Mouse (Mus musculus): Measurements from ENCODE around the gene Timm22. TPM values are rescaled to one million over a fixed set of nuclear protein-coding genes. Genes with fewer than 3 reads are reported as not detected.

Timm22 gene
- 105 TPM for polyA plus RNA-seq (2012; fragmentation: generic; extraction: Trizol)
- long read RNA-seq, experiment 1, transcript Timm22-201 (4 exons, 2,817 nt), result major isoform, 52 of 61 reads
- long read RNA-seq, experiment 1, partial matches to known transcripts, result 5 of 61 reads
- long read RNA-seq, experiment 1, other reads (novel, unspliced or antisense), result 3 of 61 reads
- long read RNA-seq, experiment 2, transcript Timm22-201 (4 exons, 2,817 nt), result major isoform, 43 of 50 reads
- long read RNA-seq, experiment 2, partial matches to known transcripts, result 0 of 50 reads
- long read RNA-seq, experiment 2, other reads (novel, unspliced or antisense), result 2 of 50 reads

DNA sequence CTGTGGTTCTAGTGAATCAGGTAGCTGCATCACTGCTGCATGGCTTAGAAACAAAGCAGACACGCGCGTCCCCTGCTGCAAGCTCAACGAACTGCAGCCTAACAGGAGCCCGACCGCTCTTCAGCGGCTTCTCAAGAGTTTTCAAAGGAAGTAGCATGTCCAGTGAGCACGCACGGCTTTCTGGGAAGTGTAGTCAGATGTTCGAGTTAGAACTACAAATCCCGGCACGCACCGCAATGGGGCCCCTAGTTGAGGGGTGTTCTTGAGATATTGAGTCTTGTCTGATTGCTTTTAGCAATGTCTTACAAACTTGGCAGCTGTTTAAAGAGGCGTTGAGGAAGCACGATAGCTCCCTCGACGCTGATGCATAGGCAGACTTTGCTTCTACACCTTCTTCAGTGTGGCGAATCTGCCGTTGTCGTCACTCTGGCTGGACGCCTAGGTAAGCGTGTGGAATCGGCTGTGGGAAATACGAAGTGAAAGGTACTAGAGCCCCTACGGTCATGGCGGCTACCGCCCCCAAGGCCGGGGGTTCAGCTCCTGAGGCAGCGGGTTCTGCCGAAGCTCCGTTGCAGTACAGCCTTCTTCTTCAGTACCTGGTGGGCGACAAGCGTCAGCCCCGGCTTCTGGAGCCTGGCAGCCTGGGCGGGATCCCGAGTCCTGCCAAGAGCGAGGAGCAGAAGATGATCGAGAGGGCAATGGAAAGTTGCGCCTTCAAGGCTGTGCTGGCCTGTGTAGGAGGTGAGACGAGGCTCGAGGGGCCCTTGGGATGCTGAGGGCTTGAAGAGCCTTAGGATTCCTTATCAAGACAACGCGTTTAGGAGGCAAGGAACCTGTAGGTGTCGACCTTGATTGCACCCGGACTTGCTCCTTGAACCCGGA is at the start of gene Timm22:
Gene Timm22 (plus strand): TSS at position 251 of the 882 bp plus-strand sequence.
- Histone ChIP-seq H3K4me3 (ENCODE audit: insufficient read depth, poor library complexity, severe bottlenecking) (peak within 1 kb of the TSS; percentile 83), H3K27me3 (ENCODE audit: control insufficient read depth, insufficient read depth, insufficient read length) (no peaks in the 10 kb centered on the region), H3ac (ENCODE audit: control insufficient read depth, insufficient read length, low read depth) (peak within 1 kb of the TSS; percentile 91), H3K79me2 (ENCODE audit: control insufficient read depth, insufficient read depth) (peaks cover 35% of the 10 kb centered on the region), H3K79me3 (ENCODE audit: low read depth) (peaks cover 16% of the 10 kb centered on the region), H3K36me3 (ENCODE audit: control insufficient read depth, insufficient read depth) (peaks cover 15% of the 10 kb centered on the region)
- peak; percentile 85 for TF ChIP-seq CTCF (IDR thresholded peaks at IDR 0.05; ENCODE audit: control insufficient read depth, insufficient read depth, insufficient read length)
- TF ChIP-seq FOSL1 (IDR thresholded peaks at IDR 0.05; ENCODE audit: insufficient read depth, low read length, poor library complexity, severe bottlenecking), result no peak
- peak; percentile 13 for TF ChIP-seq CEBPB (IDR thresholded peaks at IDR 0.05; ENCODE audit: low read depth)
- no peak for TF ChIP-seq USF1 (IDR thresholded peaks at IDR 0.05; ENCODE audit: low read depth)
- no peak for TF ChIP-seq MYOD1 (IDR thresholded peaks at IDR 0.05; ENCODE audit: control insufficient read depth, insufficient read length, low read depth)
- peak; percentile 88 for TF ChIP-seq MAX (IDR thresholded peaks at IDR 0.05)
- no peak for TF ChIP-seq MYOG (IDR thresholded peaks at IDR 0.05; ENCODE audit: control insufficient read depth, extremely low read depth, insufficient read length)

DNA sequence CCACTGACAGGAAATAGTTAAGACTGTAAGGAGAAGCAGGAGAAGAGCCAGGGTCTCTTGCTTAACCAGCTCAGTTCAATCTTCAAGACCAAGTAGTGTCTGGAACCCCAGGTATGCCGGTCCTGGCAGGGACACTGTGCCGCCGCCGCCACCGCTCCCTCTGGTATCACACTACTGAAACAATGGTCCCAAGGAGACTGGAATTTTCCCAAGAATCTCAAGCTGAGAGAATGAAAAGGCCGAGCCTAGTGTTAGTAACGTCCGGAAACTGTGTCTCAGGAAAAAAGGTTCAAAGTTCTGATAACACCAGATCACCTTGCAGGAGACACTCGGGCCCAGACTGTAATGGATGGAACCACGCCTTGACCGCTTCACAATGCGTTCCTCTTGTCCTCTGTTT is 49.3 kb upstream of the Timm22 start:
- Histone ChIP-seq H3K4me3 (ENCODE audit: insufficient read depth, poor library complexity, severe bottlenecking) (no peak overlapping the region), H3K36me3 (ENCODE audit: control insufficient read depth, insufficient read depth) (peaks cover 4% of the 10 kb centered on the region)

DNA sequence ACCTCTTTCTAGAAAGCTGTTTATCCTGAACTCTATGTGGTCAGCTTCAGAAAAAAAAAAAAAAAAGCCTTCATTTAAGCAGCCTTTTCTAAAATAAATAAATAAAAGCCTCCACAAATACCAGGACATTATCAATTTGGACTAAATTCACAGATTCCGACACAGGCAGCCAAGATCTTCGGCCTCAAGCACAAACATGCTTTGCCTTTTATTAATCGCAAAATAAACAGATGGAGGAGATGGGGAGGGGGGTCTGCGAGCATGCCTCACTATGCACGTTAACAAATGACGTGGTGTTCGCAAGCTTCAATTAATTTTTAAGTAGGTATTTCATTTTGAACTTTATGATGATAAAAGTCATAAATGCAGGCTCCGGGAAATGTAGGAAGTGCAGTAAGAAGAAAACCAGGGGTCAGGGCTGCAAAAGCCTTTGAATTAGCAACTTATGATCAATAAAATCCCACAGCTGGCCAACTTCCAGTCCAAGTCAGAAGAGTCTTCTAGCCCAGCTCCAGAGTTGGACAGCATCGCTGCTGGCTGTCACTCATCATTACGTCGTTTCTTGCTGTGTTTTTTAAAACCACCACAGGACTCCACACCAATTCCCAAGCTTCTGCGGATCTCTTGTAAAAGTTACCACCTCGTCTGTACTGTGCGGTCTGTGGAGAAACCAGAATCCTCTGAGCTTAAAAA is 48.0 kb upstream of the Timm22 start:
- H3K79me3 ChIP-seq (ENCODE audit: low read depth), result peaks cover 18% of the 10 kb centered on the region
- H3ac ChIP-seq (ENCODE audit: control insufficient read depth, insufficient read length, low read depth), result no peak overlapping the region
- H3K4me3 ChIP-seq (ENCODE audit: insufficient read depth, poor library complexity, severe bottlenecking), result no peak overlapping the region
- TF ChIP-seq MAX (IDR thresholded peaks at IDR 0.05) (no peak), FOSL1 (IDR thresholded peaks at IDR 0.05; ENCODE audit: insufficient read depth, low read length, poor library complexity, severe bottlenecking) (no peak), MYOD1 (IDR thresholded peaks at IDR 0.05; ENCODE audit: control insufficient read depth, insufficient read length, low read depth) (no peak), MYOG (IDR thresholded peaks at IDR 0.05; ENCODE audit: control insufficient read depth, extremely low read depth, insufficient read length) (no peak), USF1 (IDR thresholded peaks at IDR 0.05; ENCODE audit: low read depth) (no peak), CEBPB (IDR thresholded peaks at IDR 0.05; ENCODE audit: low read depth) (no peak), CTCF (IDR thresholded peaks at IDR 0.05; ENCODE audit: control insufficient read depth, insufficient read depth, insufficient read length) (no peak)
- H3K27me3 ChIP-seq (ENCODE audit: control insufficient read depth, insufficient read depth, insufficient read length), result no peaks in the 10 kb centered on the region
- H3K36me3 ChIP-seq (ENCODE audit: control insufficient read depth, insufficient read depth), result peaks cover 4% of the 10 kb centered on the region
- peaks cover 95% of the 10 kb centered on the region for H3K79me2 ChIP-seq (ENCODE audit: control insufficient read depth, insufficient read depth)

More for the DNA sequence above, 49.3 kb upstream of the Timm22 start:
- no peak overlapping the region for H3ac ChIP-seq (ENCODE audit: control insufficient read depth, insufficient read length, low read depth)
- no peaks in the 10 kb centered on the region for H3K27me3 ChIP-seq (ENCODE audit: control insufficient read depth, insufficient read depth, insufficient read length)
- no peak for TF ChIP-seq MYOD1 (IDR thresholded peaks at IDR 0.05; ENCODE audit: control insufficient read depth, insufficient read length, low read depth)
- no peak for TF ChIP-seq MAX (IDR thresholded peaks at IDR 0.05)
- TF ChIP-seq CTCF (IDR thresholded peaks at IDR 0.05; ENCODE audit: control insufficient read depth, insufficient read depth, insufficient read length), result no peak
- no peak for TF ChIP-seq USF1 (IDR thresholded peaks at IDR 0.05; ENCODE audit: low read depth)
- no peak for TF ChIP-seq MYOG (IDR thresholded peaks at IDR 0.05; ENCODE audit: control insufficient read depth, extremely low read depth, insufficient read length)
- no peak for TF ChIP-seq CEBPB (IDR thresholded peaks at IDR 0.05; ENCODE audit: low read depth)
- TF ChIP-seq FOSL1 (IDR thresholded peaks at IDR 0.05; ENCODE audit: insufficient read depth, low read length, poor library complexity, severe bottlenecking), result no peak
- H3K79me3 ChIP-seq (ENCODE audit: low read depth), result peaks cover 18% of the 10 kb centered on the region
- peaks cover 85% of the 10 kb centered on the region for H3K79me2 ChIP-seq (ENCODE audit: control insufficient read depth, insufficient read depth)

DNA sequence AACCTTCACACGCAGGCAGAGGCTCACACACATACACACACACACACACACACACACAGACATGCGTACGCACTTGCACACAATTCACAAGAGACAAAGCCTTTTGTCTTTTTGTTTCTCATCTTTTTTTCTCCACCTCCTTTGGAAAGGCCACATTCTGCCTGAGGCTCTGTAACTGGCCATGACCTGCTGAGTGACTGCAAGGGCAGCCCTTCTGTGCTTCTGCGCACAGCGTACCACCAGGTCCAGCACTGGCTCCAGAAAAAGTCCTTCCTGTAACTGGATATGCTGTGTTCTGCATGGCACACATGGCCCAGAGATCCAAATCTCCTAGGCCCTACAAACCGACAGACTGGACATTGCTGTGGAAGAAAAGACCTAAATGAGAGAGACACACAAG is 46.5 kb upstream of the Timm22 start:
- peaks cover 22% of the 10 kb centered on the region for H3K79me3 ChIP-seq (ENCODE audit: low read depth)

DNA sequence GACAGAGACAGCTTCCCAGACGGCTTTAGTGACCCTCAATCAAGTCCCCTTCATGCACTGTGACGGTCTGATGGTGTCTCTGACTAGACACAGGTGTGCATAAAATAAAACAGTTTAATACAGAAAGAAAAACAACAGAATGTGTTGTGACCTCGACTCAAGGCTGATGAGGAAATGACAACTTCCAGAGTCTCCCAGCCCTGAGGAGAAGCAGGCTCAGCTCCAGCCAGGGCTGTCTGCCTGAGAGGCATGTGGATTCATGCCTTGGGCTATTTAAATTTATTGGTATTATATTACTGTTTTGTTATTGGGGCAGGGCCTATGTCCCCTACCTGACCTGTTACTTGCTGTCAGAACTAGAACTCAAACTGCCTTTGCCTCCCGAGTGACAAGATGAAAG is 45.3 kb upstream of the Timm22 start:
- TF ChIP-seq CEBPB (IDR thresholded peaks at IDR 0.05; ENCODE audit: low read depth) (no peak), CTCF (IDR thresholded peaks at IDR 0.05; ENCODE audit: control insufficient read depth, insufficient read depth, insufficient read length) (no peak), MYOG (IDR thresholded peaks at IDR 0.05; ENCODE audit: control insufficient read depth, extremely low read depth, insufficient read length) (no peak), USF1 (IDR thresholded peaks at IDR 0.05; ENCODE audit: low read depth) (no peak), MAX (IDR thresholded peaks at IDR 0.05) (no peak), FOSL1 (IDR thresholded peaks at IDR 0.05; ENCODE audit: insufficient read depth, low read length, poor library complexity, severe bottlenecking) (no peak), MYOD1 (IDR thresholded peaks at IDR 0.05; ENCODE audit: control insufficient read depth, insufficient read length, low read depth) (no peak)
- Histone ChIP-seq H3K79me2 (ENCODE audit: control insufficient read depth, insufficient read depth) (peaks cover 92% of the 10 kb centered on the region), H3K36me3 (ENCODE audit: control insufficient read depth, insufficient read depth) (peaks cover 4% of the 10 kb centered on the region), H3ac (ENCODE audit: control insufficient read depth, insufficient read length, low read depth) (no peak overlapping the region), H3K79me3 (ENCODE audit: low read depth) (peaks cover 28% of the 10 kb centered on the region), H3K4me3 (ENCODE audit: insufficient read depth, poor library complexity, severe bottlenecking) (no peak overlapping the region), H3K27me3 (ENCODE audit: control insufficient read depth, insufficient read depth, insufficient read length) (no peaks in the 10 kb centered on the region)

More for the DNA sequence above, 46.5 kb upstream of the Timm22 start:
- Histone ChIP-seq H3K4me3 (ENCODE audit: insufficient read depth, poor library complexity, severe bottlenecking) (no peak overlapping the region), H3ac (ENCODE audit: control insufficient read depth, insufficient read length, low read depth) (no peak overlapping the region), H3K36me3 (ENCODE audit: control insufficient read depth, insufficient read depth) (peaks cover 4% of the 10 kb centered on the region), H3K79me2 (ENCODE audit: control insufficient read depth, insufficient read depth) (peaks cover 95% of the 10 kb centered on the region), H3K27me3 (ENCODE audit: control insufficient read depth, insufficient read depth, insufficient read length) (no peaks in the 10 kb centered on the region)
- TF ChIP-seq CEBPB (IDR thresholded peaks at IDR 0.05; ENCODE audit: low read depth), result no peak
- no peak for TF ChIP-seq FOSL1 (IDR thresholded peaks at IDR 0.05; ENCODE audit: insufficient read depth, low read length, poor library complexity, severe bottlenecking)
- TF ChIP-seq CTCF (IDR thresholded peaks at IDR 0.05; ENCODE audit: control insufficient read depth, insufficient read depth, insufficient read length), result no peak
- no peak for TF ChIP-seq MAX (IDR thresholded peaks at IDR 0.05)
- TF ChIP-seq USF1 (IDR thresholded peaks at IDR 0.05; ENCODE audit: low read depth), result no peak
- no peak for TF ChIP-seq MYOD1 (IDR thresholded peaks at IDR 0.05; ENCODE audit: control insufficient read depth, insufficient read length, low read depth)
- no peak for TF ChIP-seq MYOG (IDR thresholded peaks at IDR 0.05; ENCODE audit: control insufficient read depth, extremely low read depth, insufficient read length)
